Mouse (Mus musculus) Muller cell, postnatal 12 days (primary cell): ENCODE results near the gene Gsdma.

Experiments used
- DNase-seq: peaks from one replicate; pipeline ENCODE4 v3.0.0-alpha.2; 2015; ENCODE audit errors: inconsistent ontology term

Gene Gsdma

DNA sequence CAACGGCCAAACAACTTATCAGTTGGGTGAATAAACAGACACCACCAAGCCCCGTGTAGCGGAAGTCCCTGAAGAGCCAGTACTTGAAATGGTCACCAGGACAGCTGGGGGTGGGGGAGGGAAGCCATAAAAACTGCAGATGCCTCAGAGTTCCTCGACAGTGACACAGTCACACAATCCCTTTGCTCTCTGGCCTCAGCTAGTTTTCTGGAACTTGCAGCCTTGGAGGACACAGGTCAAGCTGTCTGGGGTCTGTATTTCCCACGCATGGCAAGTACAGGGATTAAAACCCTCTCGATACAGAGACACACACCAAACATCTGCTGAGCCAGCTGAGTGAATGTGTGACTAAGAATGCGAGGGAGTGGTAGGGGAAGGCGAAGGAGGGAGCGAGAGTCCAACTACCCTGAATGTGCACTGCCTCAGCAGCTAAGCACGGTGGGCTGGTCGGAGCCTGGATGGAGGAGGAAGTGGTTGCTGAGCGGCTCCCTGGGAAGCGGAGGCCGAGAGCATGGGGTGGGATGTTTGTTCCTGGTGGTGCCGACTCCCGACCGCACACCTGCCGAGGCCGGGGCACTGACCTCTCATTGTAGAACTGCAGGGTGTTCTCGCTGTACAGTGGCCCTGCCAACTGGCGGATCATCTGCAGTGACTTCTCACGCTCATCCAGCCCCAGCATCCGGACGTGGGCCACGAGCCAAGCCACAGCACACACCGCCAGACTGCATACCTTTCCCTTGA lies 45.0 kb downstream of the Gsdma start:
- DNase-seq = peak; percentile 70

- DNase-seq = peak; percentile 66
These were observed 46.4 kb downstream of the Gsdma start for GRCm38 (mm10) chr11:98710416-98711045.

DNA sequence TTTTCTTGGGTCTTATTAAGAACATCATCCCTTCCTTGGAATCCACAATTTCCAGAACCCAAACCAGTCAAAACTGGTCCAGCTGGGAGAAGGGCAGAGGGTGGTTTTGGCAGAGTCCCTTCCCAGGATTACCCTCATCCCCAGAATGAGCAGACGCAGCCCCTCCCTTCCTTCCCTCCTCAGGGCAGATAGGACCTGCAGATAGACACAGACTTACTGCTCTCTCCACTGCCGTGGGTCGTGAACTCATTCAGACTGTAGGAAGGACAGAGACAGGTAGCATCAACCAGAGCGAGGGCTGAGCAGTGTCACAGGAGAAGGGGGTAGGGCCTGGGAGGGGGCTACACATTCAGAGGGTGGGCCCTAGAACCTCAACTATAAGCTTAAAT lies 46.9 kb downstream of the Gsdma start:
- no peak for DNase-seq

DNA sequence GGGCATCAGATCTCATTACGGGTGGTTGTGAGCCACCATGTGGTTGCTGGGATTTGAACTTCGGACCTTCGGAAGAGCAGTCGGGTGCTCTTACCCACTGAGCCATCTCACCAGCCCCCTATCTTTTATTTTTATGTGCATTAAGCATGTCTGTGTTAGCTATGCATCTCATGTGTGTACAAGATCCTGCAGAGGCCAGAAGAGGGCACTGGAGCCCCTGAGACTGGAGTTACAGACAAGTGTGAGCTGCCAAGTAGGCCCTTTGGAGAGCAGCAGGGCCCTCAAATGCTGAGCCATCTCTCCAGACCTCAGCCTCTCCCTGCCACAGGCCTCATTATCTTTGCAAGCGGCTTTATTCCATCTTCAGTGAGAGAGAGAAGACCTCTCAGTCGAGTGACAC lies 47.9 kb downstream of the Gsdma start:
- peak; percentile 39 for DNase-seq

GRCm38 (mm10) chr11:98713703-98714102 lies 49.6 kb downstream of the Gsdma start:
- DNase-seq = no peak

DNA sequence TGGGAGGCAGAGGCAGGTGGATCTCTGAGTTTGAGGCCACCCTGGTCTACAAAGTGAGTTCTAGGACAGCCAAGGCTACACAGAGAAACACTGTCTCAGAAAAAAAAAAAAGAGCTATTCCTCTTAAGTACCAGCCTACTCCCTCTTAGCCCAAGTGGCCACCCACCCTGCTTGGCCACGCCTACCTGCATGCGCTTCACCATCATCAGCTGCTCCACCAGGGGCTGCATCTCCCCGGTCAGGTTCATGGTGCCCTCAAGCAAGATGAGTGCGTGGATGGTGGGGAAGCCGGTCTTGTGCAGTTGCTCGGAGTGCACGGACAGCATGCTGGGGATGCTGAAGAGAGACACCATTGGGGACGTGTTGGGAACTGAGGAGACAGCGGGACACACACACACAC lies 51.8 kb downstream of the Gsdma start:
- DNase-seq = no peak

DNA sequence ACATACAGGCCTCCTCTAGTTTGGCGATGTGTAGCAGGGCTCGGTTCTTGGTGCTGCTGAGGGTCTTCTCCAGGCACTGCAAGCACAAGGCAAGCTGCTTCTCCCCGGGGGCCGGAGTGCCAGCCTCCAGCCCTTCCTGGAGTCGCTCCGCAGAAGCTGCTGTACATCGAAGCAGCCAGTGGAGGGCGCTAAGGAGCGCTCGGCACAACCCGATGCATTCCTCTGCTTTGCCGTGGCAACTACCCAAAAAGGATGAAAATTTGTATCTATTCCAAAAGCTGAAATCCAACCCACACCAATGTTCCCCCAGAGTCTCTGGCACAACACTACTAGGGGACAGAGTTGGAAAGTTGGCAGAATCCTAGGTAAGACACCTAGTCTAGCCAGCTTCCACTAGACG lies 53.8 kb downstream of the Gsdma start:
- DNase-seq = peak; percentile 55

DNA sequence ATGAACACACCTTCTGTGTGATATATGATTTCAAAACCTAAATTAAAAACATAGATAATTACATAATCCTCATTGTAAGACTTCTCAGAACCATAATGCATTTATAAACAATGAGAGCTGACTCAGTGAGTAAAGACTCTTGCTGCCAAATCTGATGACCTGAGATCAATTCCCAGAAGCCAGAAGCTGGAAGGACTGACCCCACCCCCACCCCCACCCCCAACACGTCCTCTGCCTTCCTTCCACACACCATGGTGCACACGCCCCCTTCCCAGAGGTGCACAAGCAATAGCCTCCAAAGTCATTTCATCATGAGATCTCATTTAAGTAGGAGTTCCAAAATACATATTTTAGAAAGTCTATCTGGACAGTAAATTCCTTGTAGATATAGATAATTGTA lies 56.6 kb downstream of the Gsdma start:
- no peak for DNase-seq

- peak; percentile 82 for DNase-seq
These were observed 57.5 kb downstream of the Gsdma start for GRCm38 (mm10) chr11:98721458-98722226.

GRCm38 (mm10) chr11:98723098-98723497 lies 58.9 kb downstream of the Gsdma start:
- DNase-seq = no peak

GRCm38 (mm10) chr11:98725926-98726506 lies 61.9 kb downstream of the Gsdma start:
- no peak for DNase-seq
